Mouse (Mus musculus) forebrain, embryonic 14.5 days (tissue): ENCODE data around the gene Trpc3. TPM values are rescaled to one million over a fixed set of nuclear protein-coding genes. Genes with fewer than 3 reads are reported as not detected.

ENCODE experiments used
- polyA plus RNA-seq: library from polyadenylated mRNA; unstranded; fragments of >200 nt; fragmentation: Nextera tagmentation; extraction: Ambion mirVana; gene quantifications from 2 replicates; pipeline ENCODE4 v1.2.1, GENCODE M21; 2014

Gene Trpc3
- polyA plus RNA-seq, 1 experiment from 2014 or later, result 4.8 TPM

Other genes with a start within 250 kb of the Trpc3 start
- 62.7 and 65.8 TPM in 2 replicates for gene Anxa5, start 214.3 kb downstream of the Trpc3 start, polyA plus RNA-seq
- 0.25 TPM in 1 of 2 replicates, not detected in the other for gene 1810062G17Rik, start 214.2 kb downstream of the Trpc3 start, polyA plus RNA-seq
- gene Gm11549, start 168.4 kb downstream of the Trpc3 start, polyA plus RNA-seq, result 0.10 and 0.37 TPM in 2 replicates
- 92.1 and 93.0 TPM in 2 replicates for gene Exosc9, start 137.6 kb downstream of the Trpc3 start, polyA plus RNA-seq
- gene Ccna2, start 118.0 kb downstream of the Trpc3 start, polyA plus RNA-seq, result 116 and 143 TPM in 2 replicates
- 16.6 and 20.2 TPM in 2 replicates for gene Bbs7, start 76.7 kb downstream of the Trpc3 start, polyA plus RNA-seq
- gene 4932438A13Rik, start 172.9 kb upstream of the Trpc3 start, polyA plus RNA-seq, result 55.3 and 82.5 TPM in 2 replicates